Mouse (Mus musculus) intestine, postnatal 0 days (tissue): Measurements from ENCODE around the gene Kif24. TPM values are rescaled to one million over a fixed set of nuclear protein-coding genes. Genes with fewer than 3 reads are reported as not detected.
A peak's percentile ranks its signal among the peaks of the same experiment; 100 is the strongest.

Source experiments
- ATAC-seq: fragments of 200-750 bp; cut with Nextera tagmentation; 2 replicates; pipeline ENCODE4 v1.8.0; 2017; ENCODE audit warnings: mild to moderate bottlenecking, moderate TSS enrichment, moderate library complexity
- H3K27ac ChIP-seq: fragments of 300-500 bp; sonication (generic); 2 replicates; pipeline ENCODE4 v1.5.1; 2014; ENCODE audit warnings: mild to moderate bottlenecking, low read depth, low read length, moderate library complexity
- H3K27me3 ChIP-seq: fragments of 300-500 bp; sonication (generic); replicated peaks from 2 replicates; pipeline ENCODE4 v1.6.1; 2014; ENCODE audit warnings: low read length, mixed read lengths; ENCODE audit not compliant: control insufficient read depth, insufficient read depth
- H3K36me3 ChIP-seq: fragments of 300-500 bp; sonication (generic); 2 replicates; pipeline ENCODE4 v1.6.1; 2014; ENCODE audit warnings: mild to moderate bottlenecking, moderate library complexity; ENCODE audit not compliant: control insufficient read depth, insufficient read depth
- H3K4me1 ChIP-seq: fragments of 300-500 bp; sonication (generic); replicated peaks from 2 replicates; pipeline ENCODE4 v1.6.1; 2014; ENCODE audit warnings: antibody characterized with exemption, low read length, mixed read lengths; ENCODE audit not compliant: control insufficient read depth, insufficient read depth
- H3K4me2 ChIP-seq: fragments of 300-500 bp; sonication (generic); replicated peaks from 2 replicates; pipeline ENCODE4 v1.6.1; 2014; ENCODE audit warnings: low read depth, mild to moderate bottlenecking, moderate library complexity
- H3K4me3 ChIP-seq: fragments of 300-500 bp; sonication (generic); 2 replicates; pipeline ENCODE4 v1.5.1; 2014; ENCODE audit warnings: low read depth, low read length
- H3K9ac ChIP-seq: fragments of 300-500 bp; sonication (generic); 2 replicates; pipeline ENCODE4 v1.6.1; 2014; ENCODE audit warnings: mild to moderate bottlenecking, low read depth, low read length
- H3K9me3 ChIP-seq: fragments of 300-500 bp; sonication (generic); 2 replicates; pipeline ENCODE4 v1.6.1; 2016; ENCODE audit warnings: mixed run types; ENCODE audit not compliant: control insufficient read depth
- CTCF ChIP-seq: sonication (generic); IDR thresholded peaks from 2 replicates; pipeline ENCODE4 v1.5.1; 2016; ENCODE audit warnings: low read depth, mild to moderate bottlenecking, control low read depth, antibody characterized with exemption, moderate library complexity
- WGBS: fragments of 180-500 bp; shearing (Covaris S2); extraction: QIAGEN DNeasy Blood & Tissue Kit; methylation state at CpG from one replicate; pipeline ENCODE4 v1.1.7; 2014; 5-methylcytosine and 5-hydroxymethylcytosine counted together
- polyA plus RNA-seq: library from polyadenylated mRNA; unstranded; fragments of >200 nt; fragmentation: Nextera tagmentation; extraction: Ambion mirVana; gene quantifications from 2 replicates; pipeline ENCODE4 v1.2.1, GENCODE M21; 2015

Gene Kif24
- polyA plus RNA-seq, 1 experiment from 2014 or later = 1.3 TPM

- peaks cover 35% of the 10 kb centered on the region for H3K36me3 ChIP-seq
- H3K27me3 ChIP-seq = peaks cover 21% of the 10 kb centered on the region
- H3K4me2 ChIP-seq = no peak overlapping the region
- no peak overlapping the region for H3K4me3 ChIP-seq
- WGBS = 80% methylated on average over 8 of the region's 8 CpGs
- TF ChIP-seq CTCF = no peak
- H3K9me3 ChIP-seq = no peaks in the 10 kb centered on the region
- no peak overlapping the region for H3K27ac ChIP-seq
- H3K9ac ChIP-seq = no peak overlapping the region
- ATAC-seq = no peak
- 0 out of 2 replicates have a peak, but pooled peaks cover 2% of the 10 kb centered on the region for H3K4me1 ChIP-seq
Measured at GRCm38 (mm10) chr4:41499619-41500018, 34.9 kb upstream of the Kif24 start.

DNA sequence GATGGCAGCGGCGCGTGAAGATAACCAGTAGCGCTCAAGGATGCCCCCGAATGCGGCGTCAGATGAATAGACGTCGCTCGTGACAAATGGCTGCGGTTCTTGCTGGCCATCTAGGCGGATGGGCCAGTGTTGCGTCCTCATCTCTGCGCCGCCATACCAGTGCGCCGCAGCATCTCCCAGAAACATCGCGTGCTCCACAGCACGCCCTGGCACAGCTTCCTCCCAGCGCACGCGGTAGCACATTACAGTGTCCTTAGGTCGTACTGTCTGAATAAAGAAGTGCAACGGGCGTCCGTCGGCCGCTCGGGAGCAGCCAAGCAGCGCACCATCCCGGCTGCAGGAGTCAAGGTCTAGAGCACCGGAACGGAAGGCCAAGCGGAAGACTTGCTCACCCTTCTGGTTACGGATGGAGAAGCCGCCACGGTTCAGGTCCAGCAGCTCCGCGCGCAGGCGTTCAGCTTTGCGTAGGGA lies 34.3 kb upstream of the Kif24 start:
- Histone ChIP-seq H3K27ac (no peak overlapping the region), H3K36me3 (peaks cover 35% of the 10 kb centered on the region), H3K4me1 (0 out of 2 replicates have a peak, but pooled peaks cover 2% of the 10 kb centered on the region), H3K4me3 (no peak overlapping the region), H3K4me2 (no peak overlapping the region), H3K9ac (no peak overlapping the region), H3K27me3 (peaks cover 21% of the 10 kb centered on the region), H3K9me3 (no peaks in the 10 kb centered on the region)
- 54% methylated on average over 43 of the region's 43 CpGs for WGBS
- no peak for ATAC-seq
- TF ChIP-seq CTCF = peak; percentile 19; the same call in 1 of the 2 replicates

- Histone ChIP-seq H3K4me1 (0 out of 2 replicates have a peak, but pooled peaks cover 2% of the 10 kb centered on the region), H3K4me3 (peak overlapping the region; percentile 5; the same call in 1 of the 2 replicates), H3K27me3 (peaks cover 21% of the 10 kb centered on the region), H3K27ac (no peak overlapping the region), H3K4me2 (peak overlapping the region; percentile 32), H3K9me3 (no peaks in the 10 kb centered on the region), H3K36me3 (peaks cover 38% of the 10 kb centered on the region), H3K9ac (no peak overlapping the region)
- 37% methylated on average over 72 of the region's 72 CpGs for WGBS
- no peak for TF ChIP-seq CTCF
- ATAC-seq = no peak
Measured at GRCm38 (mm10) chr4:41497995-41498845, 33.5 kb upstream of the Kif24 start.

DNA sequence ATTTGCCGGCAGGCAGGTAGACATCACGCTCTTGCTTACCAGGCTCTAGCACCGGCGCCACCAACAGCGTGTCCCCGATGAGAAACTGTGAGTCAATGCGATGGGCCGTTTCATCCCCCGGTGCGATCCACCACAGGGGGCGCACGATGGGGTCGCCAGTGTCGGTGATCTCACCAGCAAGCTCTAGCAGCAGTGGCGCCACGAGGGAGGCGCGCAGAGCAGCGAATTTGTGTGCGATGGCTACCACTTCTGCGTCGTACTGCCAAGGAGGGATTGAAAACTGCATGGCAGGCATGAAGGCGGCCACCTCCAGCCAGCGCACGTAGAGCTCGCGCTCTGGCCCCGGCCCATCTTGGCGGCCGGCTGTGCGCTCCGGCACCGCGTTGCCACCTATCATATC lies 32.9 kb upstream of the Kif24 start:
- WGBS = 30% methylated on average over 34 of the region's 34 CpGs

GRCm38 (mm10) chr4:41497046-41497445 lies 32.4 kb upstream of the Kif24 start:
- no peaks in the 10 kb centered on the region for H3K9me3 ChIP-seq
- peaks cover 38% of the 10 kb centered on the region for H3K36me3 ChIP-seq
- H3K27me3 ChIP-seq = peaks cover 21% of the 10 kb centered on the region
- H3K4me1 ChIP-seq = 0 out of 2 replicates have a peak, but pooled peaks cover 5% of the 10 kb centered on the region
- no peak overlapping the region for H3K27ac ChIP-seq
- 79% methylated on average over 5 of the region's 5 CpGs for WGBS
- no peak for TF ChIP-seq CTCF
- no peak overlapping the region for H3K9ac ChIP-seq
- no peak overlapping the region for H3K4me2 ChIP-seq
- ATAC-seq = no peak
- no peak overlapping the region for H3K4me3 ChIP-seq

More for the DNA sequence above, 32.9 kb upstream of the Kif24 start:
- peak; percentile 62 for TF ChIP-seq CTCF
- ATAC-seq = no peak
- Histone ChIP-seq H3K36me3 (peaks cover 38% of the 10 kb centered on the region), H3K4me3 (peak overlapping the region; percentile 5; the same call in 1 of the 2 replicates), H3K9me3 (no peaks in the 10 kb centered on the region), H3K4me1 (0 out of 2 replicates have a peak, but pooled peaks cover 5% of the 10 kb centered on the region), H3K4me2 (peak overlapping the region; percentile 32), H3K9ac (no peak overlapping the region), H3K27ac (no peak overlapping the region), H3K27me3 (peaks cover 21% of the 10 kb centered on the region)

- Histone ChIP-seq H3K9me3 (no peaks in the 10 kb centered on the region), H3K4me1 (0 out of 2 replicates have a peak, but pooled peaks cover 5% of the 10 kb centered on the region), H3K27ac (no peak overlapping the region), H3K36me3 (peaks cover 38% of the 10 kb centered on the region), H3K9ac (no peak overlapping the region), H3K4me3 (no peak overlapping the region), H3K4me2 (no peak overlapping the region), H3K27me3 (peaks cover 21% of the 10 kb centered on the region)
- no peak for ATAC-seq
- WGBS = 77% methylated on average over 11 of the region's 11 CpGs
- TF ChIP-seq CTCF = no peak
Measured at GRCm38 (mm10) chr4:41495850-41496249, 31.2 kb upstream of the Kif24 start.
